Mouse (Mus musculus) forebrain, embryonic 11.5 days (tissue): ENCODE measurements at regions not wholly inside any gene's neighbourhood (a gene's known extent, or its start where the extent isn't known, plus 50 kb on each side); places are given as distances from the start of the nearest gene placed in this dataset.

Experiments used
- ATAC-seq: fragments of 200-750 bp; cut with Nextera tagmentation; replicated peaks from 2 replicates; pipeline ENCODE4 v1.8.0; 2017; ENCODE audit warnings: moderate TSS enrichment; ENCODE audit not compliant: low FRiP score
- DNase-seq: peaks from one replicate; pipeline ENCODE4 v3.0.0-alpha.2; 2017; ENCODE audit warnings: low spot score
- H3K27ac ChIP-seq: fragments of 300-500 bp; sonication (generic); 2 replicates; pipeline ENCODE4 v1.5.1; 2014; ENCODE audit warnings: low read depth, low read length
- H3K27me3 ChIP-seq: fragments of 300-500 bp; sonication (generic); 2 replicates; pipeline ENCODE4 v1.6.1; 2014; ENCODE audit warnings: mild to moderate bottlenecking, low read length, mixed read lengths; ENCODE audit not compliant: control insufficient read depth, insufficient read depth
- H3K36me3 ChIP-seq: fragments of 300-500 bp; sonication (generic); 2 replicates; pipeline ENCODE4 v1.6.1; 2014; ENCODE audit warnings: mild to moderate bottlenecking, low read length, moderate library complexity, mixed read lengths; ENCODE audit not compliant: control insufficient read depth, insufficient read depth
- H3K4me1 ChIP-seq: fragments of 300-500 bp; sonication (generic); replicated peaks from 2 replicates; pipeline ENCODE4 v1.6.1; 2014; ENCODE audit warnings: low read length, mixed read lengths; ENCODE audit not compliant: control insufficient read depth, insufficient read depth
- H3K4me2 ChIP-seq: fragments of 300-500 bp; sonication (generic); 2 replicates; pipeline ENCODE4 v1.6.1; 2014; ENCODE audit warnings: low read depth, mild to moderate bottlenecking, low read length, moderate library complexity, mixed read lengths; ENCODE audit not compliant: severe bottlenecking
- H3K4me3 ChIP-seq: fragments of 300-500 bp; sonication (generic); 2 replicates; pipeline ENCODE4 v1.5.1; 2014; ENCODE audit warnings: low read depth, low read length
- H3K9ac ChIP-seq: fragments of 300-500 bp; sonication (generic); 2 replicates; pipeline ENCODE4 v1.6.1; 2014; ENCODE audit warnings: low read length
- H3K9me3 ChIP-seq: fragments of 300-500 bp; sonication (generic); 2 replicates; pipeline ENCODE4 v1.6.1; 2016; ENCODE audit warnings: low read length, mixed read lengths; ENCODE audit not compliant: control insufficient read depth
- WGBS: fragments of 180-500 bp; shearing (Covaris S2); extraction: QIAGEN DNeasy Blood & Tissue Kit; methylation state at CpG from one replicate; pipeline ENCODE4 v1.1.7; 2014; 5-methylcytosine and 5-hydroxymethylcytosine counted together

DNA sequence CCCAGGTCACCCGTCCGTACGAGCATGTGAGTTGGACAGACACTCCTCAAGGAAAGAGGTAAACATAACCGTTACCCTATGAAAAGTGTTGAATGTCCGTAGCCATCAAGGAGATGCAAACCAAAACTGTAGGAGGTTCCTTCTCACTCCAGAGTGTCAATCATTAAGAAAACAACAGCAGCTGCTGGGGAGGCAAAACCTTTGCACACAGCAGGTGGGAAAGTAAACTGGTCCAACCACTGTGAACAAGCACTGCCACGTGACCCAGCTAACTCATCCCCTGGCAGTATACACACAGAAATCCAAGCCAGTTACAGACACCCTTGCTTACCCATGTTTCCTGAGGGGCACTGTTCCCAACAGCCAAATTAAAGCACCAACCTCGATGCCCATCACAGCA lies 54.7 kb upstream of the Irx5 start:
- WGBS, result 80% methylated on average over 7 of the region's 7 CpGs

GRCm38 (mm10) chr8:92301029-92301428 lies 56.4 kb upstream of the Irx5 start:
- no peak for ATAC-seq
- Histone ChIP-seq H3K27ac (no peak overlapping the region), H3K36me3 (no peaks in the 10 kb centered on the region), H3K4me2 (no peak overlapping the region), H3K9me3 (peaks cover 4% of the 10 kb centered on the region; the same call in 1 of the 2 replicates), H3K4me1 (no peaks in the 10 kb centered on the region), H3K4me3 (no peak overlapping the region), H3K27me3 (no peaks in the 10 kb centered on the region), H3K9ac (no peak overlapping the region)
- WGBS, result 94% methylated on average over 3 of the region's 3 CpGs
- no peak for DNase-seq

More for the DNA sequence above, 54.7 kb upstream of the Irx5 start:
- no peak overlapping the region for H3K9ac ChIP-seq
- H3K27me3 ChIP-seq, result no peaks in the 10 kb centered on the region
- ATAC-seq, result no peak
- peaks cover 4% of the 10 kb centered on the region; the same call in 1 of the 2 replicates for H3K9me3 ChIP-seq
- H3K4me2 ChIP-seq, result no peak overlapping the region
- no peak overlapping the region for H3K4me3 ChIP-seq
- DNase-seq, result no peak
- no peaks in the 10 kb centered on the region for H3K4me1 ChIP-seq
- H3K36me3 ChIP-seq, result no peaks in the 10 kb centered on the region
- H3K27ac ChIP-seq, result no peak overlapping the region

DNA sequence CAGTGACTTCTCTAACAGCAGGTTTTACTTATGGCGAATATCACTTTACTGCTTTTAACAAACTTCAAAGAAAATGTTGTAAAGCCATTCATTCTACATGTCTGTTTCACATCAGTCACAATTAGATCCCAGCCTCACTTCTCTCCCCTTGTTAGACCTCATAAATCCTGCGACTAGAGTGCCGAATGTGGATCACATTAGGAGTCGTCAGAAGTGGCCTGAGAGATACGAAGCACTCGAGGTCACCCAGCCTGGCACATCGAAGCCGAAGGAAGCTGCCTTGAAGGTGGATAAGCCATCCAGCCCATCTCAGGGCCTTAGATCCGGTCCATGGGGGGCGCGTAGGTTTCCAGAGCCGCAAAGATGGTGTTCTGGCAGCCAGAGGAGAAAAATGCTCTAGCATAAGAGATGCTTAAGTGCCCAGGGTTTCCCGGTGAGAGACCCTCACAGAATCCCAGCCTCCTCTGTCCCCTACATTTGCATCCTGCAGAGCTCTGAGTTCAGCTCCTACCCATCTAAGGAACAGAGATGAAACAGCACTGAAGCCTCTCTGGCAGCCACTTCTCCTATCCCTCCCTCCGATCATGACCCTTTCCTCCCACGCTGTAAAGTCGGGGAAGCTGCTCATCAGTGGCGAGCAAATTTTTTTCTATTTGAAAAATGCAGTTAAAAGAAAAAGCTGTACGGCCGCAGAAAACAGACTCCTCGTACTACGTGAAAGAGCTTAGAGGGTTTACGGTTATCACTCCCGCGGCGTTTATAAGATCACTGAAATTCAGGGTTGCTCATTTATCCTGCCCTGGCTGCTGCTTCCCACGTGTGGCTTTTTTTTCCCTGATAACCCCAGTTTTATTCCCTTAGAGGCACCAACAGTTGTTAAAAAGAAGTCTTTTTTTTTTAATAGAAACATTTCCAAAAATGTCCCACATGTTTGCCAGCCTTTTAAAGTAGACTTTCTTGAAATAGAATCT lies 70.3 kb upstream of the Irx5 start:
- Histone ChIP-seq H3K4me1 (no peaks in the 10 kb centered on the region), H3K9me3 (no peaks in the 10 kb centered on the region), H3K4me2 (no peak overlapping the region), H3K27ac (no peak overlapping the region), H3K9ac (no peak overlapping the region), H3K4me3 (no peak overlapping the region), H3K36me3 (no peaks in the 10 kb centered on the region), H3K27me3 (no peaks in the 10 kb centered on the region)
- 82% methylated on average over 26 of the region's 26 CpGs for WGBS
- DNase-seq (no peak), ATAC-seq (no peak)

DNA sequence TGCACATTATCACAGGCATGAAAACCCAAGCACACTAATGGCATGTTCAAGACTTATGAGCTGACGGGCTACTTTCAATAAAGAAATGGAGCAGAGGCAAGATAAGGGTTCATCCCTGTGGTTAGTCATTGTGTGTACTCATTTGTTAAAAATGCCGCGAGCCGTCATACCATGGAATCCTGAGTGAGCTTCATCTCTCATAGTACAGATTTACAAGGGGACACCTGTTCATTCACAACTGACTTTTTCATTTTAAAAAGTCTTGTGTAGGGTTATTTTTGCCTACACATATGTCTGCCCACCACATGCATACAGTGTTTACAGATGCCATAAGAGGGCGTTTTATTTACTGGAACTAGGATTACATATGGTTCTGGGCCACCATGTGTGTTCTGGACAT lies 81.7 kb upstream of the Irx5 start:
- no peak for ATAC-seq
- no peak overlapping the region for H3K4me2 ChIP-seq
- no peak overlapping the region for H3K9ac ChIP-seq
- WGBS, result 90% methylated on average over 5 of the region's 5 CpGs
- no peaks in the 10 kb centered on the region for H3K36me3 ChIP-seq
- H3K4me3 ChIP-seq, result no peak overlapping the region
- no peak overlapping the region for H3K27ac ChIP-seq
- H3K27me3 ChIP-seq, result no peaks in the 10 kb centered on the region
- H3K9me3 ChIP-seq, result no peaks in the 10 kb centered on the region
- no peak for DNase-seq
- no peaks in the 10 kb centered on the region for H3K4me1 ChIP-seq

- Histone ChIP-seq H3K27ac (no peak overlapping the region), H3K36me3 (no peaks in the 10 kb centered on the region), H3K4me1 (no peaks in the 10 kb centered on the region), H3K9ac (no peak overlapping the region), H3K27me3 (no peaks in the 10 kb centered on the region), H3K4me3 (no peak overlapping the region), H3K4me2 (no peak overlapping the region), H3K9me3 (peaks cover 5% of the 10 kb centered on the region; the same call in 1 of the 2 replicates)
- DNase-seq, result no peak
- no peak for ATAC-seq
- WGBS, result 92% methylated on average over 1 of the region's 1 CpGs
These were observed 84.7 kb upstream of the Irx5 start for GRCm38 (mm10) chr8:92272726-92273125.

GRCm38 (mm10) chr8:92272073-92272472 lies 85.4 kb upstream of the Irx5 start:
- no peak overlapping the region for H3K27ac ChIP-seq
- peaks cover 5% of the 10 kb centered on the region; the same call in 1 of the 2 replicates for H3K9me3 ChIP-seq

DNA sequence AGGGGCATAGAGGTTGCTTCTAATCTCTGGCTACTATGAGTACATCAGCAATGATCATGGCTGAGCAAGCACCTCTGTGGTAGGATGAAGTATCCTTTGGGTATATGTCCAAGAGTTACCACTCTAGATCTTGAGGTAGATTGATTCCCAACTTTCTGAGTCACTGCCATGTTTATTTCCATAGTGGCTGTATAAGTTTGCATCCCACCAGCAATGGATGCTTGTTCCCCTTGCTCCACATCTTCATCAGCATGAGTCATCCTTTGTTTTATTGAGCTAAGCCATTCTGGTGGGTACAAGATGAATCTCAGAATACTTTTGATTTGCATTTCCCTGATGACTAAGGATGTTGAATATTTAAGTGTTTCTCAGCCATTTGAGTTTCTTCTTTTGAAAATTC lies 86.8 kb upstream of the Irx5 start:
- peaks cover 5% of the 10 kb centered on the region; the same call in 1 of the 2 replicates for H3K9me3 ChIP-seq
- no peak overlapping the region for H3K4me2 ChIP-seq
- no peak overlapping the region for H3K27ac ChIP-seq
- DNase-seq (no peak), ATAC-seq (no peak)
- H3K27me3 ChIP-seq, result no peaks in the 10 kb centered on the region
- no peak overlapping the region for H3K4me3 ChIP-seq
- H3K4me1 ChIP-seq, result no peaks in the 10 kb centered on the region
- no peak overlapping the region for H3K9ac ChIP-seq
- H3K36me3 ChIP-seq, result no peaks in the 10 kb centered on the region

More at GRCm38 (mm10) chr8:92272073-92272472, 85.4 kb upstream of the Irx5 start:
- Histone ChIP-seq H3K36me3 (no peaks in the 10 kb centered on the region), H3K4me3 (no peak overlapping the region), H3K27me3 (no peaks in the 10 kb centered on the region), H3K4me1 (no peaks in the 10 kb centered on the region), H3K9ac (no peak overlapping the region), H3K4me2 (no peak overlapping the region)
- WGBS, result 81% methylated on average over 5 of the region's 5 CpGs
- DNase-seq, result no peak
- ATAC-seq, result no peak

DNA sequence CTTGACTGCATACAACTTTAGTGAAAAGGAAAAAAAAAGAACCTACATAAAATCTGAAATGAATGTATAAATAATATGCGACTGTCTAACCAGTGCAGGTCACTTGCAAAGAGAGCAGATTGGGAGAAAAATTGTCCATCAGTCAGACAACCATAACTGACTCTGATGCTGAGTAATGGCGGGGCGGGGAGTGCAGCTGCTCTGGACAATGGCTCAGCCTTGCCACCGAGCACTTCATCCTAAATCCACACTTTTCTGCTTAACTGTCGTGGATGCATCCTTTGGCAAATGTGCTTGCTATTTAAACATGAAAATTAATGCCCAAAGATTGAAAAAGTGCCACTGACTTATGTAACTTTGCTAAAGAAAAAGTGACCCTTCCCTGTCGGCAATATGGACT lies 90.0 kb upstream of the Irx5 start:
- no peak for ATAC-seq
- peaks cover 5% of the 10 kb centered on the region; the same call in 1 of the 2 replicates for H3K9me3 ChIP-seq
- DNase-seq, result peak; percentile 0
- no peak overlapping the region for H3K4me2 ChIP-seq
- H3K4me3 ChIP-seq, result no peak overlapping the region
- no peaks in the 10 kb centered on the region for H3K36me3 ChIP-seq
- H3K27ac ChIP-seq, result no peak overlapping the region
- H3K4me1 ChIP-seq, result no peaks in the 10 kb centered on the region
- WGBS, result 86% methylated on average over 6 of the region's 6 CpGs
- H3K27me3 ChIP-seq, result 0 out of 2 replicates have a peak, but pooled peaks cover 2% of the 10 kb centered on the region
- H3K9ac ChIP-seq, result no peak overlapping the region
